Comparison of ENCODE assay signal across 8 mouse cellular contexts in the genomic region with DNA sequence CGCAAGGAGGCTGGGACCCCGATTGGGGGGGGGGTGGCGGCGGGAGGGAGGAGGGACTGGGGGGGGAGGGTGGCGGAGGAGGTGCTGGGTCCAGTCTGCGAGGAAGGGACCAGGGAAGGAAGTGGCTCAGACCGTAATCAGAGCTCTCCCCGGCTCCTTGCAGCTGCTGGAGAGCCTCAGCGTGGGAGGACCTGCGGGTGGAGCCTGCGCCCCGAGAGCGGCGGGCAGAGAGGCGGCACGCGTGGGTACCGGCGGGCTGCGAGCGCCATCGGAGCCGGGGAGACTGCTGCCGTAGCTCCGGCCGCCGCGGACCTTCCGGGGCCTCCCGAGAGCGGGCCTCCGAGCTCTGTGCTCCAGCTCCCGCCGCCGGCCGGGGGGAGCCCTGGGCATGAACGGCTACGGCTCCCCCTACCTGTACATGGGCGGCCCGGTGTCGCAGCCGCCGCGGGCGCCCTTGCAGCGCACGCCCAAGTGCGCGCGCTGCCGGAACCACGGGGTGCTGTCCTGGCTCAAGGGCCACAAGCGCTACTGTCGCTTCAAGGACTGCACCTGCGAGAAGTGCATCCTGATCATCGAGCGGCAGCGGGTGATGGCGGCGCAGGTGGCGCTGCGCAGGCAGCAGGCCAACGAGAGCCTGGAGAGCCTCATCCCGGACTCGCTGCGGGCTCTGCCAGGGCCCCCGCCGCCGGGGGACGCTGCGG. TPM values are rescaled to one million over a fixed set of nuclear protein-coding genes. Genes with fewer than 3 reads are reported as not detected.
A peak's percentile ranks its signal among the peaks of the same experiment; 100 is the strongest.
DNase-seq lines count a peak whose midpoint lies in the region; ATAC-seq and TF ChIP-seq lines count a peak whose summit lies in the region.

No protein-coding gene starts in this region.

- H3K9me3 ChIP-seq in E14TG2a.4 (ENCODE audit: low read length), result 0 out of 2 replicates have a peak, but pooled peaks cover 3% of the 10 kb centered on the region
- no peaks in the 10 kb centered on the region for H3K9me3 ChIP-seq in forebrain, embryonic 11.5 days (ENCODE audit: control insufficient read depth, low read length)
- H3K9me3 ChIP-seq in limb, embryonic 10.5 days (replicated peaks), result no peaks in the 10 kb centered on the region

- H3K4me1 ChIP-seq in E14TG2a.4 (replicated peaks; ENCODE audit: low read depth, low read length), result peaks cover 54% of the 10 kb centered on the region
- H3K4me1 ChIP-seq in forebrain, embryonic 11.5 days (replicated peaks; ENCODE audit: control insufficient read depth, insufficient read depth, low read length), result peaks cover 24% of the 10 kb centered on the region
- H3K4me1 ChIP-seq in limb, embryonic 10.5 days, result peaks cover 93% of the 10 kb centered on the region

- H3K9ac ChIP-seq in forebrain, embryonic 11.5 days (ENCODE audit: low read length), result peak overlapping the region; percentile 91

- DNase-seq in gastrocnemius, postnatal 10 days, result peak; percentile 26
- DNase-seq in gastrocnemius, adult 8-10 months (ENCODE audit: low spot score in 2 of 2), result no peak
- DNase-seq in forebrain, embryonic 11.5 days (ENCODE audit: low spot score), result peak; percentile 80
- peak; percentile 73 for DNase-seq in limb, embryonic 10.5 days (ENCODE audit: low spot score)
- no peak for DNase-seq in thymus, postnatal 14 days
- no peak for DNase-seq in ovary, postnatal 36 days (ENCODE audit: low spot score)

- peak overlapping the region; percentile 88 for H3K27ac ChIP-seq in forebrain, embryonic 11.5 days (ENCODE audit: low read depth, low read length)
- H3K27ac ChIP-seq in limb, embryonic 10.5 days, result peak overlapping the region; percentile 51

- peaks cover 96% of the 10 kb centered on the region for H3K27me3 ChIP-seq in E14TG2a.4 (ENCODE audit: insufficient read depth, low read length)
- peaks cover 67% of the 10 kb centered on the region for H3K27me3 ChIP-seq in forebrain, embryonic 11.5 days (ENCODE audit: control insufficient read depth, insufficient read depth, low read length)
- H3K27me3 ChIP-seq in limb, embryonic 10.5 days (ENCODE audit: low read depth, poor library complexity, severe bottlenecking), result peaks cover 100% of the 10 kb centered on the region

- H3K36me3 ChIP-seq in E14TG2a.4 (ENCODE audit: insufficient read depth, low read length), result no peaks in the 10 kb centered on the region
- no peaks in the 10 kb centered on the region for H3K36me3 ChIP-seq in forebrain, embryonic 11.5 days (ENCODE audit: control insufficient read depth, insufficient read depth, low read length)
- H3K36me3 ChIP-seq in limb, embryonic 10.5 days, result no peaks in the 10 kb centered on the region

- peak overlapping the region; percentile 82 for H3K4me3 ChIP-seq in E14TG2a.4 (replicated peaks; ENCODE audit: low read length)
- H3K4me3 ChIP-seq in forebrain, embryonic 11.5 days (ENCODE audit: low read depth, low read length), result peak overlapping the region; percentile 65
- peak overlapping the region; percentile 56 for H3K4me3 ChIP-seq in limb, embryonic 10.5 days

- no peak for TF ChIP-seq CTCF in E14TG2a.4 (conservative IDR thresholded peaks at IDR 0.05; ENCODE audit: low read length)

- ATAC-seq in forebrain, embryonic 11.5 days (replicated peaks; ENCODE audit: low FRiP score), result peak; percentile 59
- ATAC-seq in neutrophil, adult 5-6 weeks (ENCODE audit: extremely low read depth, insufficient number of reproducible peaks, low FRiP score, poor library complexity, severe bottlenecking), result peak; percentile 49; the same call in 1 of the 2 replicates

- H3K4me2 ChIP-seq in forebrain, embryonic 11.5 days (ENCODE audit: low read depth, low read length, severe bottlenecking), result peak overlapping the region; percentile 57

- WGBS in forebrain, embryonic 11.5 days, result under 1% methylated on average over 42 of the region's 71 CpGs
- under 1% methylated on average over 57 of the region's 71 CpGs for WGBS in limb, embryonic 10.5 days

RNA-seq across cellular contexts. Expression of a gene that starts 0.5 kb away (rescaled TPM):
- not detected for total RNA-seq in gastrocnemius, postnatal 10 days (2021)
- not detected for total RNA-seq in gastrocnemius, adult 8-10 months (2022)
- polyA plus RNA-seq in forebrain, embryonic 11.5 days (2014; fragmentation: Nextera tagmentation; extraction: Ambion mirVana), result 21.8 and 23.8 TPM in 2 replicates
- 0.10 and 0.26 TPM in 2 replicates for polyA plus RNA-seq in limb, embryonic 10.5 days (2016; fragmentation: Nextera tagmentation; extraction: Ambion mirVana)
- 0.35 TPM in 1 of 2 replicates, not detected in the other for total RNA-seq in neutrophil, adult 5-6 weeks (2017)

Comparison
In these comparisons a context has a peak if more than half of its experiments do, and no peak if none do; other contexts are left out.
1. DNase-seq: peak in gastrocnemius, postnatal 10 days (single experiment), forebrain, embryonic 11.5 days (single experiment) and limb, embryonic 10.5 days (single experiment); none in gastrocnemius, adult 8-10 months (0 of 2), thymus, postnatal 14 days (single experiment) and ovary, postnatal 36 days (single experiment).
2. Peak in every context shown above with its lines, with median percentiles within 50 percentile points of each other: H3K4me3 ChIP-seq.